Mouse (Mus musculus) CD4-positive naive resting alpha-beta T cell, adult 76 days (primary cell): Measurements from ENCODE around the gene Svs1. TPM values are rescaled to one million over a fixed set of nuclear protein-coding genes. Genes with fewer than 3 reads are reported as not detected.

Source experiments
- total RNA-seq: library from RNA; stranded (reverse); gene quantifications from one replicate; pipeline ENCODE4 v1.2.4, GENCODE M21; 2023

The Svs1 gene
- not detected for total RNA-seq

DNA sequence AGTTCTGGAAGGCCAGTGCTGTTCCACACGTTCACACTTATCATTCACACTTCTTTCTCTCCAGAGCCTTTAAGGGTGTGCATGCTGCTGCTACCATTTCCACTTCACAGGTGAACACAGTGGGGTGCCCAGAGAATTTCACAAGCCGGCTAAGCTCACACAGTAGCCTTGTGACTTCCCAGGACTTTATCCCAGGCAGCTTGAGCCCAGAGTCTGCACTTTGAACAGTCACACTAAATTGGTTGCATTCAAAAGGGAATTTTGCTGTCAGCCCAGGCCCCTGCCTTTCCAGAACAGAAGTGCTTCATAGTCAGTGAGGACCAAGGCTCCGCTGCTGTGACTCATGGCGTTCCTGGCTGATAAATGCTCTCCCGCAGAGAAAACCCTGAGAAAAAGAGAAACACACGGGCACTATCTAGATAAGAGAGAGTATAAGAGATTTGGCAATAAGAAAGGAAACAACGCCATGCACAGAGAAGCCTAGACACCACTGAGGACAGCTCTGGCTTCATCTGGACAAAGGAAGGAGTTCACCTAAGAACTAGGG, at the start of gene Svs1:
Gene Svs1 (plus strand): TSS at position 418 of the 547 bp plus-strand sequence.

DNA sequence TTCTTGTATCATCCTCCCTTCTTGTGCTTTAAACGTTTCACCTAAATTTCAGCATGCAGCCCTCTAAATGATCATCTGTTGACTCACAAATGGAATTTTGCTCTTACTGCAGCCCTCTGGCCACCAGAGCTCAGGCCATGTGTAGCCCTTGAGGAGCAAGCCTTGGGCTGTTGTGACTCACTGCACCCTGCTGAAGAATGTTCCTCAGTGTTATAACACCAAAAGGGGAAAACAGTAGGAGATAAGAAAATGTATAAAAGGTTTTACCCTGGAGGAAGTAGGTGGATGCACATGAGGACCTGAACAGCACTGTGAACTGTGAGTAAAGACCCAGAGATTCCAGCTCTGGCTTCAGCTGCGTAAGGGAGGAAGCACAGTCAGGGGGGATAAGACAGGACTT, 12.0 kb upstream of the Svs1 start, which contains the start of gene Doxl2:
Gene Doxl2 (plus strand): TSS at position 301 of the 400 bp plus-strand sequence.

DNA sequence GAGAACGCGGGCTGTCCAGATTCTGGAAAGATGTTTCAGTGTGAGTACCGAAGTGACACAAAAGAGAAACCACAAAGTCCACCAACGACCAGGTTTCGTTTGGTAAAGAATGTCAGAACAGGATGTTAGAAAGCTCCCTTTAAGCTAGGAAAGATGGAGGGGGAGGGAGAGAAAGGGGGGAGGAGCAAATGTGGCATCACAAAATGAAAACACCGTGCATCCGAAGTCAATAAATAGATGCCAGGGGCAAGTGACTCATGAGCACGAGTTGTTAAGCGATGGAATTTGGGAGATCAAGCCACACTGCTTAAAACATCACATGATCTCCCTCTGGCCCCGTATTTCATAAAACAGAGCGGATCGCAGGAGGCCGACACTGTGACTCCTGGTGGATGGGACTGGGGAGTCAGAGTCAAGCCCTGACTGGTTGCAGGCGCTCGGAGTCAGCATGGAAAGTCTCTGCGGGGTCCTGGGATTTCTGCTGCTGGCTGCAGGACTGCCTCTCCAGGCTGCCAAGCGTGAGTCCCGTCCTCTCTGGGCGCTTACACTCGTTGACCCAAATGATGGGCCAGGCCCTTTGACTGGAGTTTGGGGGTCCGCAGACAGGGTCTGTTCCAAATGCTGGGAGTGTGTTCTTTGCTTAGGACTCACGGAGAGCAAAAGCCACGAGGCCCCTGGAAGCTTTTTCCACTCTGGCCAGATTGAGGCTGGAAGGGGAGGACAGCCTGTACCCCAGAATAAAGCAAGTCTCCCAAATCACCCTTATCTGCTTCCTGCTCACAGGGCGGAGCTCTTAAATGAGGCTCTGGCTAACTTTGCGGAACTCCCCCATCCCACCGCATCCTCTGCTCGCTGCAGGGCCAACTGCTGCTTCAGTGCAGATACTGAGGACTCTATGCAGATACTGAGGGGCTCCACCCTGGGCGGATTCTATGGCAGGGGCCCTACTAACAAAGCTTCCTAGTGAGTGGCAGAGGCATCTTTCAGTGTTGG, 49.9 kb downstream of the Svs1 start, which contains the start of gene Gpnmb:
Gene Gpnmb (plus strand): TSS at position 272 of the 993 bp plus-strand sequence.

Other genes starting within 250 kb of the Svs1 start
- gene Gimap1, start 247.8 kb upstream of the Svs1 start, total RNA-seq = 149 TPM
- 149 TPM for gene Gimap5, start 240.7 kb upstream of the Svs1 start, total RNA-seq
- 598 TPM for gene Gimap3, start 216.0 kb upstream of the Svs1 start, total RNA-seq
- gene Tmem176a, start 145.9 kb upstream of the Svs1 start, total RNA-seq = 3.6 TPM
- gene Tmem176b, start 145.4 kb upstream of the Svs1 start, total RNA-seq = 7.2 TPM
- gene Aoc1, start 114.0 kb upstream of the Svs1 start, total RNA-seq = not detected
- gene 1600015I10Rik, start 57.0 kb upstream of the Svs1 start, total RNA-seq = not detected
- gene Doxl2, start 11.9 kb upstream of the Svs1 start, total RNA-seq = not detected
- gene Gpnmb, start 49.7 kb downstream of the Svs1 start, total RNA-seq = 2.5 TPM
- gene Malsu1, start 86.9 kb downstream of the Svs1 start, total RNA-seq = 60.5 TPM
- gene Igf2bp3, start 228.1 kb downstream of the Svs1 start, total RNA-seq = 0.32 TPM